Mouse (Mus musculus): Measurements from ENCODE around the gene Hoxa2.

The Hoxa2 gene

DNA sequence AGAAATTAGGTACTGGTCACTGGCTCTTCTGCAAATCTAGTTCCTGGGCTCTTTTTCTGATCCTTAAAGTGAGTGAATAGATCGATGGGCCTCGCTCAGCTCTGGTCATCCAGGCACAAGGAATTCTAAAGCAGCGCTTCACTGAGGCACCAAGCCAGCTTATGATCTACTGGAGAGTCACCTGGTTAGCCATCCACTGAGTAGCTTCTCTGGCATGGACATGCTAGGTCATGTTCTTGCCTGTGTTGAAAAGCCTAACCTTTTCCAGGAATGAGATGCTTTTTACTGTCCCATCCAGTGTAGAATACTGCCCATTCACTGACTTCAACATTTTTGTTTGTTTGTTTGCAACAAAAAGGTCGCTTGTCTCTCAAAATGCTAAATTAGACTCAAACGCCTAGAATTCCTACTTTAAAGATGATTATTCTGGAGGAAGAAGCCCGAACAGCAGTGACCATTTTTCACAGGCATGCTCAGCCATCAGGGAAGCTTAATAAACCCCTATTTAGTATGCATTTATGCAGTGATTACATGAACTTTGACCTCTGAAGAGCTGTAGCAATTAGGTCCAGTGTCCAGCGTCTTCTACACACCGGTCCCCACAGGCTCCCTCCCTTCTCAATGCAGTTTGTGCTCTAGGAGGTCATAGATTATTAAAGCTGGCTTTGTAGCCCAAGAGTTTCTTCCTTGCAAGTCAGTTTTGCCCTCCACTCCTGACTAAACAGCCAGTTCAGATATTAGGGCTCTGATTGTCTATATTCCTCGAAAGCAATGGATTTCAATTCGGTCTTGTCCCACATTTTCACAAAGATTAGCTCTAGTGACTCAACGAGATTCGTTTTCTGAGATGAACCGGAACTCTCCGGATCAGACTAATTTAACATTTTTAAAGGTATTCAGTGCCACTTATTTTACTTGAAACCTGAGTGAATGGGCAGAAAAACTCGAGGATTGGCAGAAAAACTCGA, 12.1 kb downstream of the Hoxa2 start:
- ChIA-PET CTCF (interaction anchor here in 1 of 4 experiments (0.6 kb wide), 1 partner anchor 10 kb away, joined by 3 read pairs; no protein-coding TSS in a partner anchor), POLR2A (interaction anchor here in 2 of 4 experiments (0.6 to 1.1 kb wide), 3 partner anchors 19 to 160 kb away, joined by 3 to 6 read pairs (median 3); no protein-coding TSS in a partner anchor)

DNA sequence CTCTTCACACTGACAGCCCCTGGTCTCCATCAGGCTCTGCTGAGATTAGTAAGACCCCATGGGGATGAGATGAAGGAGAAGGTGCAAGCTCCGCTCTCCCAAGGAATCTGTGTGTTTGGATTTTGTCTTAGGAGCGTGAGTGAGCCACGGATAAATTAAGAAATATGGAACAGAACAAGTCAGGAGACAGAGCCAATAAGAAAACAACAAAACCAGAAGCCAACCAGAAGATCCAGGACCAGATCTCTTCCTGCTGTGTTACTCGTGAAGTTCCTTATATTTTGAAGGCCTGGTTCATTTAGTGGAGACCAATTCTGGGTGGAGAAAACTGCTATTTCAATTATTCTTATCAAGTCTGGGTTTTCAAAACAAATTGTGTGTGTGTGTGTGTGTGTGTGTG, 13.1 kb downstream of the Hoxa2 start:
- POLR2A ChIA-PET, result interaction anchor here in 2 of 4 experiments (0.6 to 2.1 kb wide), 2 partner anchors 8 to 20 kb away, joined by 3 to 8 read pairs; no protein-coding TSS in a partner anchor
- CTCF ChIA-PET, result interaction anchor here in 1 of 4 experiments (0.6 kb wide), 1 partner anchor 11 kb away, joined by 3 read pairs; no protein-coding TSS in a partner anchor

DNA sequence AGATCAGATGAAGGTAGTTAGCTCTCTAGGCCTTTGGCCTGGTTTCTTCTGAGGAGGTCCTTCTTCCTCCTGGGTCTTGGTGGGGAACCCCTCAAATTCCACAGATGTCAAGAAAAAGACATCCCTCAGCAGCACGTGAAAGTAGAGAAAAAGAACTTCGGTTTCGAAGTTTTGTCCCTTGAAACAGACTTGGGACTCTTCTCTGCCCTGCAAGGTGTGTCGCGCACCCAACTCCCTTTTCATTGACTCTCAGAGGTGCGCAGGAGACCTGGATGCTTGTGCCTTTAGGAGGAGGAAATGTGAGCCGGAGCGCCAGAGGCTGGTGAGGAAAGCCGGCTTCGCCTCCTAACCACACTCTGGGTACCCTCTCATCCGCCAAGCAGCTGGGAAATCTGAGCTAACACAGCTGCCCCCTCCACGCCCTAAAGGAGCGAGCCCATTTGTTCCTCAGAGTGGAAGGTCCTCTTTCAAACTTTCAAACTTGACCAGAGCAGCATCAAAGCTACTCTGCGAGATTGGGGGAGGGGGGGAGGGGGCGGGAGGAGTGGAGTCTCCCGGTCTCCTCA, 14.1 kb downstream of the Hoxa2 start:
- ChIA-PET POLR2A (interaction anchor here in 3 of 4 experiments (0.6 to 2.1 kb wide), 6 partner anchors 9 to 747 kb away, joined by 3 to 8 read pairs (median 3); no protein-coding TSS in a partner anchor), CTCF (interaction anchor here in 2 of 4 experiments (0.6 to 0.7 kb wide), 3 partner anchors 45 to 1005 kb away, joined by 3 to 5 read pairs (median 3); no protein-coding TSS in a partner anchor)

DNA sequence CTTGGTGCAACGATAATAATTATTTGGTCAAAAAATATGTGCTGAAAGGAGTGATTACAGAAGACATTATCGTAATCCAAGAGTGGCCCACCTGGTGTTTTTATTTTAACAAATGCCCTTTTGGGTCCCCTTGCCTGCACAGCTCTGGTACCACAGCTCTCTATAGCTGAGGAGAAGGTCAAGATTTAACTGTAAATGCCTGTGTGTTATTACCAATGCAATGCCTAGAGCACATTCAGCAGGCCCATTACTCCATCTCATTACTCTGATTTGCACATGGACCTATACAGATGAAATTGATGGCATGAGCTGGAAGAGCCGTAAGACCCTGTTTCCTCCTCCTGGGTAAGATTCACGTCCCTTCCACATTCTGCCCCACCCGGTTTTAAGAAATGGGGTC, 25.5 kb downstream of the Hoxa2 start:
- ChIA-PET POLR2A (interaction anchor here in 2 of 4 experiments (0.5 to 2.4 kb wide), 3 partner anchors 11 to 23 kb away, joined by 3 to 11 read pairs (median 3); no protein-coding TSS in a partner anchor), CTCF (no interaction called here)

DNA sequence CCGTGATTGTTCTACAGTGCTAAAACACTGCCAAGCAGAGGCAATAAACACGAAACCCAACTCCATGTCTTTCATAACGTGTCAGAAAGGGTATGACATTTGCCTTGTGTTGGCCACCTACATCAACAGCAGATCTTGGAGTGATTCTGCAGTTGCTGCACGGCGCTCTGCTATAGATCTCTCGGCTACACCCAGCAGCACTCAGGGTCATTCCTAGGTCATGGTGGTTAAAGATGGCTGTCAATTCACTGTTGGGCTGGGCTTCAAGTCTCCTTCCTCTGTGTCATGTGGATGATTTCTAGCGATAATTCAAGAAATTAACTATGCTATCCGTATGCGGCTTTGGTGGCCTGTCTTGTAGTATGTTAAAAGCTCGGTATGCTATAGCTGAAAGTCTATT, 26.1 kb downstream of the Hoxa2 start:
- ChIA-PET POLR2A (interaction anchor here in 2 of 4 experiments (0.6 to 2.4 kb wide), 6 partner anchors 10 to 773 kb away, joined by 3 to 23 read pairs (median 4); no protein-coding TSS in a partner anchor), CTCF (no interaction called here)

DNA sequence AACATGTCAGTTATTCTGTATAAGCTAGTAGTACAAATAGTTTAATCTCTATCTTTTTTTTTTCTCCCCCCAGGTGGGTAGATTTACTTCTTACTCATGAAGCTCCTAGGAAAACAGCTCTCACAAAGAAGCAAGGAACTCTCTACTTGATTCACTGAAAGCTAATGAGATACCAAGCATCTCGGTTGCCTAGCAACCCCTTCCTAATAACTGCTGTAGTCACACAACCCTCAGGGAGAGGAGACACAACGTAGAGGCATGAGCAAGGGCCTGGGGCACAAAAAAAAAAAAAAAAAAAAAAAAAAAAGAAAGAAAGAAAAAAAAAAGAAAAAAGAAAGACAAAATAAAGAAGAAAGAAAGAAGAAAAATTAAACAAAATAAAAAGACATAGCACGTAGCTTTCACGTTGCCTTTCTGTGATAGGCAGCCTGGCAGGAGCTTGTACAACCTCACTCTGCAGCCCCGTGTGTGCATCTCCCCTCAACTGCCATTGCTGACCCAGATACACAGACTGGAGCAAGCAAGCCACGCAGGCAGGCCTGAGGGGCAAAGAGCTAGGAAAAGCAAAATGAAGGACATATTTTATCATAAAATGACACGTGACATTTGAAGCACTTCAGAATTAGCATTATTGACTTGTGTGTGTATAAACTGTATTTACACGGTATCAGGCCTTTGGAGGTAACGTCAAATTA, 26.6 kb downstream of the Hoxa2 start:
- ChIA-PET CTCF (interaction anchor here in 1 of 4 experiments (0.7 kb wide), 1 partner anchor 9 kb away, joined by 3 read pairs; no protein-coding TSS in a partner anchor), POLR2A (interaction anchor here in 2 of 4 experiments (0.6 to 2.4 kb wide), 7 partner anchors 9 to 772 kb away, joined by 3 to 23 read pairs (median 4); no protein-coding TSS in a partner anchor)

DNA sequence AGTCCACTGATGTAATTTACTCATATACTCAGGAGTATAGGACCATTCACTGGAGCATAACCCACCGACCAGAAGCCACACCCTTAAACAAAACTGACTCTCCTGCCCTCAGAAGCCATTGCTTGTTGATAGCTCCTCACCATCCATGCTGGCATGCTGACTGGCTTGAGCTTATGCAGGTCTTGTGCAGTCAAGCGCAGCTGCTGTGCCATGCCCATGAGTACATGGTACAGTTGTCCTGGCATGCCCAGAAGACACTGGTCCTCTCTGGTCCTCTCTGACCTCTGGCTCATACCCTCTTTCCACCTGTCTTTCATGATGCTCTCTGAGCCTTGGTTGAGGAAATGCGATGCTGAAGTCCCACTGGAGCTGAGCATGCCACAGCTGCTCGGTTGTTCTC, 41.0 kb downstream of the Hoxa2 start:
- POLR2A ChIA-PET, result no interaction called here

DNA sequence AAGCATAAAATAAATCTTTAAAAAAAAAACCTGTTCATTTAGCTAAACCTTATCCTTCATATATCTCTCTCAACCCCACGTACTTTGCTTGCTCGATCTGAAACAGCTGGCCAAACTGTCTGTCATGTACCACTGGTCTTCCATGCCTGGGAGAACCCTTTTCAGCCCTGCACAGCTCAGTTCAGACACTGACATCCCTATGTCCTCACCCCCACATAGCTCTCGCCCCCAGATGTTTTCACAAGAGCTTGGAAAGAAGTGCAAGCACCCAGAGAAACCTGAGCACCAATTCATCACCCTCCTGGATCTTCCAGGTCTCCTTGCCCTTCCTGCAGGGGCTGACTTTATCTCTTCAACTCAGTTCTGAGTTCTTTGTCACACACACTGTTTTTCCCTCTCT, 43.5 kb downstream of the Hoxa2 start:
- CTCF ChIA-PET, result no interaction called here
- POLR2A ChIA-PET, result interaction anchor here in 1 of 4 experiments (0.6 to 1.0 kb wide), 2 partner anchors 42 to 101 kb away, joined by 3 to 4 read pairs; no protein-coding TSS in a partner anchor

More for the DNA sequence above, 41.0 kb downstream of the Hoxa2 start:
- CTCF ChIA-PET, result no interaction called here

DNA sequence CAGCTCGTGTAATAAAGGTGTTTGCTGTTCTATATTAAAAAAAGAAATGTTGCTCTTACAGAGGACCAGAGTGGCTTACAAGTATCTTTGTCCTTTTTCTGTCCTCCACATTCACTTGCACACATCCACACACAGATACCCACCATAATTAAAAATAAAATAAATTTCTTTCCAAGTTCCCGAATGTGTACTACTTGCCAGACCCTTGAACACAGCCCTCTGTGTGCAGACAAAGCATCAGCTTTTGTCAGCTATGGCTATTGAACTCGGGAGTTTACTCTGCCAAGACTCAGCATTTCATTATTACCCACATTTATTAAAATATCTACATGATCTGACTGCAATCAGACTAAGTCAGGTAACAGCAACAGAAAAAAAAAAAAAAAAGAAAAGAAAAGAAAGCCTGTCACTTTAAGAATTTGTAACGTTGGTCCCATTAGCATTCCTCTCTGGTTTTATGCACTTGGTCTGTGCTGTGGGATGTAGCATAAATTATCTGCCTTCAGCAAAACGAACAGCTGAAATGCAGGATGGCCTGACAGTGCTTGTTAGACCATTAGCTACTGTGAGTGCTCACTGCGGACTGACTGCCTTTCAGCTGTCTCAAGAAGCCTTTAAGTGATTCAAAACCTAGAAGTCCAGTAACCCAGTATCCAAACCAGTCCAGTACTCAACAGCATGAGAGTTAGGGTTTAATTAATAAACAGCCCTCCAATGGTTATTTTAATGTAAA, 45.6 kb downstream of the Hoxa2 start:
- ChIA-PET POLR2A (interaction anchor here in 2 of 4 experiments (0.7 to 1.3 kb wide), 3 partner anchors 11 to 78 kb away, joined by 3 to 5 read pairs (median 3); no protein-coding TSS in a partner anchor), CTCF (no interaction called here)

DNA sequence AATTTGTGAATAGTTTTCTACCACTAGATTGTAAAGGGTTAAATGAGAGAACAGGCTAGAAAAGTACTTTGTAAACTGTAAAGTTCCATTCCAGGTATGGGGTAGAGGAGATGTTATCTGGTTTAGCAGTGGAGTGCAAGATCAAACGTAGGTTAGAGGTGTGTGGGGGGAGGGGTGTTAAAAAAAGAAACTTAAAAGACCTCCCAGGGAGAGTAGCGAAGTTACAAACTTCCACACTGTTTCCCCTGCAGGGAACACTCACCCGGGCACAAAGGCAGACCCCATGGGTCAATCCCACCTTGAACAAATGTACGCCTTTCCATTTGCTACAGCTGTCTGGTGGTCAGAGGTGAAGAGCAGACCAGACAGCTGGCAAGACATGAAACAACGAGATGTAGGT, 48.7 kb downstream of the Hoxa2 start:
- ChIA-PET CTCF (interaction anchor here in 1 of 4 experiments (0.6 kb wide), 1 partner anchor 393 kb away, joined by 3 read pairs; no protein-coding TSS in a partner anchor), POLR2A (interaction anchor here in 3 of 4 experiments (0.6 to 1.0 kb wide), 5 partner anchors 8 to 42 kb away, joined by 3 to 10 read pairs (median 4); no protein-coding TSS in a partner anchor)
